Mouse (Mus musculus): Measurements from ENCODE around the gene Gabrb1. TPM values are rescaled to one million over a fixed set of nuclear protein-coding genes. Genes with fewer than 3 reads are reported as not detected.
"Not testable (repeated sequence)": the region's sequence is repeated elsewhere in the genome, so short reads cannot be mapped to it uniquely, and the experiment has no call there.

The Gabrb1 gene
- polyA plus RNA-seq, 1 experiment from 2014 or later = 0.43 TPM

DNA sequence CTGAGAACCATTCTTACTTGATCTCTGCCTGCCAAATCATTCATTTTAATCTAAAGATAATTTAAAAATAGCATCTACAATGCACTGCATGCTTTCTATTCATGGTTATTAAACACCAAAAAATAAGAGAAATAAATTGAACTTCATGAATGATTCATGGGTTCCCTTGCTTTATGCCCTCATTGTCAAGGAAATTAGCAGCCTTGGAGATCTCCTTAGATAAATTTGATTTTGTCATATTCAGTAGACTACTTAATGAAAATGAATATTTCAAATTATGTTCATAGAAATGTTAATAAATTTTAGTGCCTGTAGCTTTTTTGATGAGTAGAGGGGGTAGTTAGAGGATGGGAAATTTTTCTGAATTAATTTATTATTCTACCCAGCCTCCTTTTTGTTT is 379.0 kb downstream of the Gabrb1 start:
- Histone ChIP-seq H3K4me1 (ENCODE audit: control insufficient read depth, insufficient read depth, low read length) (no peaks in the 10 kb centered on the region), H3K4me3 (ENCODE audit: low read length) (no peak overlapping the region), H3K9me3 (replicated peaks; ENCODE audit: control insufficient read depth, low read length) (no peaks in the 10 kb centered on the region), H3K27ac (ENCODE audit: low read length) (no peak overlapping the region), H3K9ac (ENCODE audit: low read length) (no peak overlapping the region), H3K4me2 (ENCODE audit: low read depth, low read length) (no peak overlapping the region), H3K27me3 (ENCODE audit: control insufficient read depth, insufficient read depth, low read length) (no peaks in the 10 kb centered on the region), H3K36me3 (ENCODE audit: control insufficient read depth, insufficient read depth) (no peaks in the 10 kb centered on the region)
- no peak for ATAC-seq (replicated peaks; ENCODE audit: extremely low read depth, insufficient read depth, low FRiP score)

DNA sequence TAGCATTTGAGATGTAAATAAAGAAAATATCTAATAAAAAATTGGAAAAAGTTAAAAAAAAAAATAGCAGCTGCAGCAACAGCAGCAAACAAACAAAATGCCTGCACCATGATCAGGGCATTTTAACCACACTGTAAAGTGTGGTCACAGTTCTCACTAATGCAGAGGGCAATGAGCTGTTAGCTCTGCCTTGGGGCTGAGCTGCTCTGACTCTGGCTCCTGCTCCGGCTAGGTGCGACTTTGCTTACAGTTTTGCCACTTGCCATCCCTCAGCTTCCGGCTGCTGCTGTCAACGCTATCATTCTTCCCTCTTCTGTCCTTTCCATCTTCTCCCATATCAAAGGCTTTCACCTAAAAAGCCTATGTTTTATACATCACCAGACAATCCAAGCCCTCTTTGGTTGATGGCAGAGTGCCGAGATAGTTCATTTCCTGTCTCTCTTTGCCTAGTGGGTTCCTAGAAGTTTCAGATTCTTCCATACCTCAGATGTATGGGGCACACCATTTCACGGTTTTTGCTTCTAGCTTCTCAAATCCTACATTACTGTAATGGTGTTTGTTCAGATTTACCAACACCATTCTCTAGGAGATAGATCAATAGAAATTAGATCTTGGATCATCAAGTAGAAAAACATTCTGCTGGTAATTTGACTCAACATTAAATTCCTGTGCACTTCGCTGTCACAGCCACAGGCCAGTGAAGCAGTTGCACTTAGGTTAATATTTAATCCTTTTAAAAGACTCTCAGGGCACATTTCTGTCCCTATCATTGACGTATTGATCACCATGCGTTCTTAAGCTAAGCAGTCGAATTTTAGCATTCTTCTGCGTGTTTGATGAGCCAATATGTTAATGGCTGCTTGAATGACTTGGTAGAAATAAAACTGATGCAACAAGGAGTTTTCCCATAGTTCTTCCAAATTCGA is 385.6 kb downstream of the Gabrb1 start:
- Histone ChIP-seq H3K36me3 (ENCODE audit: control insufficient read depth, insufficient read depth) (no peaks in the 10 kb centered on the region), H3K27me3 (ENCODE audit: control insufficient read depth, insufficient read depth, low read length) (no peaks in the 10 kb centered on the region), H3K4me3 (ENCODE audit: low read length) (no peak overlapping the region), H3K9me3 (replicated peaks; ENCODE audit: control insufficient read depth, low read length) (no peaks in the 10 kb centered on the region), H3K4me2 (ENCODE audit: low read depth, low read length) (no peak overlapping the region), H3K4me1 (ENCODE audit: control insufficient read depth, insufficient read depth, low read length) (no peaks in the 10 kb centered on the region), H3K9ac (ENCODE audit: low read length) (no peak overlapping the region), H3K27ac (ENCODE audit: low read length) (no peak overlapping the region)
- 62% methylated on average over 12 of the region's 12 CpGs for WGBS
- ATAC-seq (replicated peaks; ENCODE audit: extremely low read depth, insufficient read depth, low FRiP score) = no peak

DNA sequence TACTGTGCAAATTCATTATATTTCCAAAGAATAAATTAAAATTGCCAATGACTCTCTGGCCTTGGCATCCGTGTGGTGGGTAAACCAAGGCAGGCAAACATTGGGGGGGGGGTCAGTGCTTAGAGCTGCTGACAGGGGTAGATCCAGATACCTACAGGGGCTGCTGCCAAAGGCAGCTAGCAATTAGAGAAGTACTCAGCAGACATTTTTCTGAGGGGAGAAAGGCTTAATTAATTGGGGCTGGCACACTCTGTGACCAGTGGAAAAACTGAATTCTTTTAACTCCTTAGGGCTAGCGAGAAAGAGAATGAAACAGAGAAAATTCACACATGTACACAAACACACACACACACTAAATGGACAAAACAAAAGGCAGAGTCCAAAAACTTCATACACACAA is 388.3 kb downstream of the Gabrb1 start:
- Histone ChIP-seq H3K4me1 (ENCODE audit: control insufficient read depth, insufficient read depth, low read length) (no peaks in the 10 kb centered on the region), H3K27me3 (ENCODE audit: control insufficient read depth, insufficient read depth, low read length) (no peaks in the 10 kb centered on the region), H3K4me2 (ENCODE audit: low read depth, low read length) (no peak overlapping the region), H3K27ac (ENCODE audit: low read length) (no peak overlapping the region), H3K4me3 (ENCODE audit: low read length) (no peak overlapping the region), H3K9ac (ENCODE audit: low read length) (no peak overlapping the region), H3K9me3 (replicated peaks; ENCODE audit: control insufficient read depth, low read length) (no peaks in the 10 kb centered on the region), H3K36me3 (ENCODE audit: control insufficient read depth, insufficient read depth) (no peaks in the 10 kb centered on the region)
- WGBS = 67% methylated on average over 2 of the region's 2 CpGs
- no peak for ATAC-seq (replicated peaks; ENCODE audit: extremely low read depth, insufficient read depth, low FRiP score)

DNA sequence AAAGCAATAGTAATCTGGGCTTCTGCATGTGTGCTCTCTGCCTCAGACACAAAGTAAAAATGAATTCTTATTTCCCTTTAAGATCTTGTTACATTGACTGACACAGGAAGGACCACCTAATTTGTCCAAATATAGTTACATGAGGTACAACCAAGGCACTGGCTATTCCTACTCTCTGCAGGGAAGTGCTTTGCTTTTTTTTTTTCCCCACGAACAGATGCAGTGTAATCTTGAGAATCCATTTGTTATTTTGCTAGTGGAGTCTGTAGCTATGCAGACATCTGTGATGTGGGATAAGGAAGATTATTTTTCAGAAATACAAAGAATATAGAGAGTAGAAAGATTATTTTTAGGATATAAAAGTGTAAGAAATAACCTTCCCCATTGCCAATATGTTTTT is 406.2 kb downstream of the Gabrb1 start:
- H3K27ac ChIP-seq (ENCODE audit: low read length) = no peak overlapping the region
- no peak overlapping the region for H3K4me2 ChIP-seq (ENCODE audit: low read depth, low read length)
- no peaks in the 10 kb centered on the region for H3K36me3 ChIP-seq (ENCODE audit: control insufficient read depth, insufficient read depth)
- H3K4me1 ChIP-seq (ENCODE audit: control insufficient read depth, insufficient read depth, low read length) = no peaks in the 10 kb centered on the region
- H3K9ac ChIP-seq (ENCODE audit: low read length) = no peak overlapping the region
- no peaks in the 10 kb centered on the region for H3K9me3 ChIP-seq (replicated peaks; ENCODE audit: control insufficient read depth, low read length)
- 50% methylated on average over 1 of the region's 1 CpGs for WGBS
- no peak for ATAC-seq (replicated peaks; ENCODE audit: extremely low read depth, insufficient read depth, low FRiP score)
- H3K4me3 ChIP-seq (ENCODE audit: low read length) = no peak overlapping the region
- H3K27me3 ChIP-seq (ENCODE audit: control insufficient read depth, insufficient read depth, low read length) = no peaks in the 10 kb centered on the region

DNA sequence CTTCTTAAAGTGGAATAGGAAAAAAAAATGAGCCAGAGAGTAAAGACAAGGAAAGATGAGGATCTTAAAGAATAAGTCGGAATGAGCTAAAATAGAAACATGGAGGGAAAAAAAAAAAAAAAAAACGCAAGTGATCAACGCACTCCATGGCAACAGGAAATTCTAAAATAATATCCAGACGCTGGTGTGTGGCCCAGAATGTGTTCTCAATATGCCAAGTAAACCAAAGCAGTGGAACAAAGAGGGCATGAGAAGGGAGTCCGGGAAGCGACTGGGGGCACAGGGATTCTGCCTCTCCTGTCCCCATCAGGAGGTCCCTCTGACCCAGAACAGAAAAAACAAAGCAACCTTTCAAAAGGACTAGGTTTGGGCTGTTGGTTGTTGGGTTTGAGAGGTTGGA is 410.9 kb downstream of the Gabrb1 start:
- H3K27ac ChIP-seq (ENCODE audit: low read length) = no peak overlapping the region
- no peaks in the 10 kb centered on the region for H3K4me1 ChIP-seq (ENCODE audit: control insufficient read depth, insufficient read depth, low read length)
- H3K4me2 ChIP-seq (ENCODE audit: low read depth, low read length) = no peak overlapping the region
- H3K9me3 ChIP-seq (replicated peaks; ENCODE audit: control insufficient read depth, low read length) = no peaks in the 10 kb centered on the region
- H3K9ac ChIP-seq (ENCODE audit: low read length) = no peak overlapping the region
- no peak overlapping the region for H3K4me3 ChIP-seq (ENCODE audit: low read length)
- no peaks in the 10 kb centered on the region for H3K36me3 ChIP-seq (ENCODE audit: control insufficient read depth, insufficient read depth)
- H3K27me3 ChIP-seq (ENCODE audit: control insufficient read depth, insufficient read depth, low read length) = no peaks in the 10 kb centered on the region
- 65% methylated on average over 6 of the region's 6 CpGs for whole genome bisulfite sequencing
- no peak for ATAC-seq (replicated peaks; ENCODE audit: extremely low read depth, insufficient read depth, low FRiP score)

DNA sequence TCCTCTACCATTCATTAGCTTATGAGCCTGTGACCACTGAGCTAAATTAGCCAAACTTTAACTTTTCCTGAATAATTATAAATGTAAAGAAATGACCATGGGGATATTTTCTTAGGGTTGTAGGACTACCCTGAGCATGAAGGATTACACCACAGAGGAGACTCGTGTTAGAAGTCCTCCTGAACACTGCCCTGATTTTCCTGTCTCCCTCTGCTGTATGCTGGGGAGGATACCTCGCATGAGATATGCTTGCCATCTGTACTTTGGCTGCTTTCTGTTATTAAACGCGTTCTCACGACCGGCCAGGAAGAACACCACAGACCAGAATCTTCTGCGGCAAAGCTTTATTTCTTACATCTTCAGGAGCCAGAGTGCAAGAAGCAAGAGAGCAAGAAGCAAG is 411.5 kb downstream of the Gabrb1 start:
- H3K9me3 ChIP-seq (replicated peaks; ENCODE audit: control insufficient read depth, low read length) = not testable (repeated sequence)

DNA sequence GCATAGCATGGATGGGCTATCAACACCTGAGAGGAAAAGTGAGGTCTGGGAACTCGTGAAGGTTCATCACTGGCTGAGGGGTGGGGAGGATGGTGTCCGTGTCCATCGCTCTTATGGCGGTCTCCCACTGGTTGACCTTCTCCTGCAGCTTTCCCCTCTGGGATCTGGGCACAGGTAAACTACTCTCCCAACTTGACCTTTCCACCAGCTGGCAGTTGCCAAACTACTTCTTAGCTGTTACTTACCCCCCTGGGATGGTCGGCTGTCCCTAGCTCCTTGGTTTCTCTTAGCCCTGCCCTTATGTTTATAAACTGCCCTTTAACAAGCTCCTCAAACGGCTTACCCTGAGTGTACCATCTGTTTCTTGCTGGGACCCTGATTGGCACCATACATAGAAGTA is 418.9 kb downstream of the Gabrb1 start:
- H3K4me3 ChIP-seq (ENCODE audit: low read length) = no peak overlapping the region
- 85% methylated on average over 6 of the region's 6 CpGs for WGBS
- ATAC-seq (replicated peaks; ENCODE audit: extremely low read depth, insufficient read depth, low FRiP score) = no peak

More for the DNA sequence above, 411.5 kb downstream of the Gabrb1 start:
- H3K9ac ChIP-seq (ENCODE audit: low read length); H3K4me1 ChIP-seq (ENCODE audit: control insufficient read depth, insufficient read depth, low read length); H3K36me3 ChIP-seq (ENCODE audit: control insufficient read depth, insufficient read depth); H3K27me3 ChIP-seq (ENCODE audit: control insufficient read depth, insufficient read depth, low read length); H3K4me3 ChIP-seq (ENCODE audit: low read length); H3K4me2 ChIP-seq (ENCODE audit: low read depth, low read length); ATAC-seq (replicated peaks; ENCODE audit: extremely low read depth, insufficient read depth, low FRiP score); H3K27ac ChIP-seq (ENCODE audit: low read length): not testable (repeated sequence)
- 80% methylated on average over 7 of the region's 7 CpGs for WGBS

DNA sequence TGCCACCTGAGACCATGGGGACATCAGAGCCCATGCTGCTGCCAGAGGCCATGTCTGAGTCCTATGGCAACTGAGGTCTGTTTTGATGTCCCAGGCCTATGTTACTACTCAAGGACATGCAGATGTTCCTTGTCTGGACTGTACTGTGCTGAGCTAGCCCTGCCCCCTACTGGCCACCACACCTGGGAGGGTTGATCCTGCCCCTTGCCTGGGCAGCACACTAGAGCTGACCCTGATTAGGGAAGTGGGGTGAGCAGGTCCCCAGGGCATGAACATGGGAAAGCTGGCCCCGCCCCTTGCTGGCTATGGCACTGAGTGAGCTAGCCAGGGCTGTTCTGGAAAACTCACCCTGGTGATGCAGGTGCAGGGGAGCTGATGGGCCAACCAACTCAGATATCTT is 428.6 kb downstream of the Gabrb1 start:
- H3K9me3 ChIP-seq (replicated peaks; ENCODE audit: control insufficient read depth, low read length) = no peaks in the 10 kb centered on the region
- no peaks in the 10 kb centered on the region for H3K4me1 ChIP-seq (ENCODE audit: control insufficient read depth, insufficient read depth, low read length)
- no peak overlapping the region for H3K9ac ChIP-seq (ENCODE audit: low read length)
- no peak overlapping the region for H3K4me2 ChIP-seq (ENCODE audit: low read depth, low read length)
- WGBS = 88% methylated on average over 1 of the region's 1 CpGs
- no peaks in the 10 kb centered on the region for H3K27me3 ChIP-seq (ENCODE audit: control insufficient read depth, insufficient read depth, low read length)
- no peak overlapping the region for H3K27ac ChIP-seq (ENCODE audit: low read length)
- no peak for ATAC-seq (replicated peaks; ENCODE audit: extremely low read depth, insufficient read depth, low FRiP score)
- no peaks in the 10 kb centered on the region for H3K36me3 ChIP-seq (ENCODE audit: control insufficient read depth, insufficient read depth)
- H3K4me3 ChIP-seq (ENCODE audit: low read length) = no peak overlapping the region

More for the DNA sequence above, 418.9 kb downstream of the Gabrb1 start:
- Histone ChIP-seq H3K36me3 (ENCODE audit: control insufficient read depth, insufficient read depth) (no peaks in the 10 kb centered on the region), H3K9ac (ENCODE audit: low read length) (no peak overlapping the region), H3K27me3 (ENCODE audit: control insufficient read depth, insufficient read depth, low read length) (no peaks in the 10 kb centered on the region), H3K4me2 (ENCODE audit: low read depth, low read length) (no peak overlapping the region), H3K27ac (ENCODE audit: low read length) (no peak overlapping the region), H3K4me1 (ENCODE audit: control insufficient read depth, insufficient read depth, low read length) (no peaks in the 10 kb centered on the region), H3K9me3 (replicated peaks; ENCODE audit: control insufficient read depth, low read length) (no peaks in the 10 kb centered on the region)

DNA sequence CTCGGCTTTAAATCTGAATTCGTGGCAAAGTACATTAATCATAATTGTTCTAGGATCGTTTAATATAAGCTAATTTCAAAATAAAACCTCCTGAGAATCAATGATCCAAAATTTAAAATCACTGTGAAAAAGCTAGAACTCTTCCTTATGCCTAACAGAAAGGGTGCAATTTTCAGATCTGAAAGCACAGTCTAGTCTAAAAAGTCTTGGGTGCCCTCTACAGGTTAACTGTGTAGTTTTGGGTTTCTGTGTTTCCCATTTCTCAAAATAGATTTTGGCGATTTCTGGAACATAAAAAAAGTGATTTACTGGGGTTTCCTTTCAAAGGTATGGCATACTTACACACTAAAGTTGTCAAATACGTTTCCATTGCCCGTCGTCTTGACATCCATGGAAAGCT is 436.7 kb downstream of the Gabrb1 start:
- Histone ChIP-seq H3K9me3 (replicated peaks; ENCODE audit: control insufficient read depth, low read length) (no peaks in the 10 kb centered on the region), H3K36me3 (ENCODE audit: control insufficient read depth, insufficient read depth) (no peaks in the 10 kb centered on the region), H3K4me3 (ENCODE audit: low read length) (no peak overlapping the region), H3K4me1 (ENCODE audit: control insufficient read depth, insufficient read depth, low read length) (no peaks in the 10 kb centered on the region), H3K4me2 (ENCODE audit: low read depth, low read length) (no peak overlapping the region), H3K27me3 (ENCODE audit: control insufficient read depth, insufficient read depth, low read length) (no peaks in the 10 kb centered on the region), H3K27ac (ENCODE audit: low read length) (no peak overlapping the region), H3K9ac (ENCODE audit: low read length) (no peak overlapping the region)
- WGBS = 52% methylated on average over 7 of the region's 7 CpGs
- ATAC-seq (replicated peaks; ENCODE audit: extremely low read depth, insufficient read depth, low FRiP score) = no peak

All from heart, embryonic 16.5 days (tissue).